16 mouse cellular contexts compared by ENCODE assay signal in the genomic region with DNA sequence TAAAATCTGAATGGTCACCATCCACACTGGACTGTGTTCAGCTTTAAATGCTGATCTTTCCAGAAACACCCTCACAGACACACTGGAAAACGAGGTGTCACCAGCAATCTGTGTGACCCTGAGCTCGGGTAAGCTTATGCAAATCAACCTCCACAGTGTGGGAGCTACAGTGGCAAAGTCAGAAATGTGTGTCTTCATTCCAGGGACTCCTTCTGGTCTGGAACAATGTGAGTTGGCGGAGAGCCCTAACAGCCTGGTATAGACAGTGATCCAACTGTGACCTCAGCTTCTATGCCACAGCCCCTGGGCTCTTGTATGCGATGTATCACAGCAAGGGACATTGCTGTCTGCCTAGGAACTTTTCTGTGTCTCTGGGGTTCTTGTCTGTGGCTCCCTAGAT. TPM values are rescaled to one million over a fixed set of nuclear protein-coding genes. Genes with fewer than 3 reads are reported as not detected.
DNase-seq lines count a peak whose midpoint lies in the region; ATAC-seq and TF ChIP-seq lines count a peak whose summit lies in the region.
"Had no signal": no experiment of that assay in that cellular context is flagged by ENCODE, and none has a peak within 500 bp of the region (broad histone marks: within the 10 kb centered on the region; RNA-seq: fewer than 3 reads in every experiment).

No protein-coding gene starts in this region.

- H3K27me3 ChIP-seq in neural tube, embryonic 15.5 days (replicated peaks): no peaks in the 10 kb centered on the region
- H3K27me3 ChIP-seq in hindbrain, embryonic 14.5 days (ENCODE audit: control insufficient read depth, insufficient read depth, low read length): no peaks in the 10 kb centered on the region
- H3K27me3 ChIP-seq: Patski had no signal

- peak overlapping the region; percentile 65; the same call in 1 of the 2 replicates for H3K27ac ChIP-seq in layer of hippocampus, adult 2 months
- no peak overlapping the region for H3K27ac ChIP-seq in neural tube, embryonic 15.5 days (replicated peaks)
- H3K27ac ChIP-seq in hindbrain, embryonic 14.5 days: no peak overlapping the region
- H3K27ac ChIP-seq: hindbrain, postnatal 0 days; liver, embryonic 14.5 days; macrophage; stomach, postnatal 0 days had no signal

- TF ChIP-seq CTCF in layer of hippocampus, adult 2 months (conservative IDR thresholded peaks at IDR 0.05): no peak

- 64% methylated on average over 4 of the region's 4 CpGs for WGBS in neural tube, embryonic 15.5 days
- 52% methylated on average over 4 of the region's 4 CpGs for WGBS in hindbrain, embryonic 14.5 days

- intact Hi-C loops in left cerebral cortex, postnatal 14 days (cut with DNase I): no loop called here

- H3K4me3 ChIP-seq in layer of hippocampus, adult 2 months: no peak overlapping the region
- H3K4me3 ChIP-seq in neural tube, embryonic 15.5 days (replicated peaks): no peak overlapping the region
- H3K4me3 ChIP-seq in hindbrain, embryonic 14.5 days (replicated peaks; ENCODE audit: low read length): no peak overlapping the region

- peak; percentile 57 for DNase-seq in right cerebral cortex, adult 18-20 months
- DNase-seq in right cerebral cortex, postnatal 4 days: no peak
- DNase-seq in cerebellum, adult 9-10 months: peak; percentile 77
- DNase-seq in layer of hippocampus, adult 2 months (ENCODE audit: low spot score in 2 of 2): peak in 1 of 2 experiments; percentile 50
- DNase-seq in left cerebral cortex, postnatal 14 days (ENCODE audit: low spot score in 2 of 2): peak; percentile 37 to 82
- no peak for DNase-seq in hindbrain, embryonic 14.5 days (ENCODE audit: low spot score)
- DNase-seq: gastrocnemius, postnatal 10 days; spleen, adult 18-20 months had no signal

- H3K4me2 ChIP-seq in neural tube, embryonic 15.5 days: no peak overlapping the region
- no peak overlapping the region for H3K4me2 ChIP-seq in hindbrain, embryonic 14.5 days (replicated peaks)
- H3K4me2 ChIP-seq: heart, embryonic 11.5 days had no signal

- H3K4me1 ChIP-seq in neural tube, embryonic 15.5 days: no peaks in the 10 kb centered on the region
- no peaks in the 10 kb centered on the region for H3K4me1 ChIP-seq in hindbrain, embryonic 14.5 days (replicated peaks; ENCODE audit: control insufficient read depth, insufficient read depth, low read length)

- no peak overlapping the region for H3K9ac ChIP-seq in neural tube, embryonic 15.5 days (replicated peaks)
- H3K9ac ChIP-seq in hindbrain, embryonic 14.5 days: no peak overlapping the region
- H3K9ac ChIP-seq: liver, embryonic 14.5 days had no signal

- H3K36me3 ChIP-seq in neural tube, embryonic 15.5 days: no peaks in the 10 kb centered on the region
- no peaks in the 10 kb centered on the region for H3K36me3 ChIP-seq in hindbrain, embryonic 14.5 days (replicated peaks; ENCODE audit: control insufficient read depth, insufficient read depth)

- H3K9me3 ChIP-seq in neural tube, embryonic 15.5 days (replicated peaks): no peaks in the 10 kb centered on the region
- H3K9me3 ChIP-seq in hindbrain, embryonic 14.5 days (ENCODE audit: control insufficient read depth, low read length): no peaks in the 10 kb centered on the region

- ATAC-seq in neural tube, embryonic 15.5 days (ENCODE audit: low FRiP score): no peak
- no peak for ATAC-seq in monocyte, adult 5-6 weeks (replicated peaks; ENCODE audit: insufficient number of reproducible peaks, low FRiP score, low TSS enrichment, poor library complexity, severe bottlenecking)
- no peak for ATAC-seq in hindbrain, embryonic 14.5 days (ENCODE audit: low FRiP score)
- ATAC-seq: hindbrain, postnatal 0 days; Patski had no signal

RNA-seq across cellular contexts. Expression of gene Slc35f3, which starts 25.3 kb away (rescaled TPM):
- total RNA-seq in layer of hippocampus, adult 2 months (2021): 10 to 100 TPM; 45.9 to 47.1 TPM
- 10 to 100 TPM; 25.7 to 27.0 TPM for total RNA-seq in left cerebral cortex, postnatal 14 days (2021)
- 4.8 and 5.3 TPM in 2 replicates for polyA plus RNA-seq in neural tube, embryonic 15.5 days (2015; fragmentation: Nextera tagmentation; extraction: Ambion mirVana)
- total RNA-seq in monocyte, adult 5-6 weeks (2017): not detected in 3 replicates
- 3.4 and 3.6 TPM in 2 replicates for polyA plus RNA-seq in hindbrain, embryonic 14.5 days (2014; fragmentation: Nextera tagmentation; extraction: Ambion mirVana)
- polyA plus RNA-seq: heart, embryonic 11.5 days; liver, embryonic 14.5 days; macrophage had no signal

Comparison
In these comparisons a context has a peak if more than half of its experiments do, and no peak if none do; other contexts are left out.
1. DNase-seq: peak in right cerebral cortex, adult 18-20 months (single experiment), cerebellum, adult 9-10 months (single experiment) and left cerebral cortex, postnatal 14 days (2 of 2); none in right cerebral cortex, postnatal 4 days (single experiment) and hindbrain, embryonic 14.5 days (single experiment).
2. RNA of gene Slc35f3, which starts 25.3 kb away (total RNA-seq): 45.9 to 47.1 TPM in layer of hippocampus, adult 2 months and 25.7 to 27.0 TPM in left cerebral cortex, postnatal 14 days; not detected in monocyte, adult 5-6 weeks; every median in the first group is over 10 times any median in the second.